Mouse (Mus musculus) splenic B cell, adult 2 months (primary cell): ENCODE measurements around the gene Prpf4.
A peak's percentile ranks its signal among the peaks of the same experiment; 100 is the strongest.

Experiments
- DNase-seq: peaks from one replicate; pipeline ENCODE4 v3.0.0-alpha.2; 2011; ENCODE audit warnings: low read depth, low spot score
- H3K27me3 ChIP-seq: 2 replicates; pipeline ENCODE4 v1.6.1; 2012; ENCODE audit warnings: mild to moderate bottlenecking, low read length, moderate library complexity, mixed read lengths; ENCODE audit not compliant: control insufficient read depth, poor library complexity, insufficient read depth, severe bottlenecking
- H3K36me3 ChIP-seq: 2 replicates; pipeline ENCODE4 v1.6.1; 2012; ENCODE audit warnings: mild to moderate bottlenecking, low read length, moderate library complexity, mixed read lengths; ENCODE audit not compliant: control insufficient read depth, poor library complexity, insufficient read depth, severe bottlenecking

Prpf4 gene

GRCm38 (mm10) chr4:62407730-62408582, 641 bp upstream of the Prpf4 start:
- Histone ChIP-seq H3K36me3 (peaks cover 7% of the 10 kb centered on the region; the same call in 1 of the 2 replicates), H3K27me3 (no peaks in the 10 kb centered on the region)
- DNase-seq = peak; percentile 69

DNA sequence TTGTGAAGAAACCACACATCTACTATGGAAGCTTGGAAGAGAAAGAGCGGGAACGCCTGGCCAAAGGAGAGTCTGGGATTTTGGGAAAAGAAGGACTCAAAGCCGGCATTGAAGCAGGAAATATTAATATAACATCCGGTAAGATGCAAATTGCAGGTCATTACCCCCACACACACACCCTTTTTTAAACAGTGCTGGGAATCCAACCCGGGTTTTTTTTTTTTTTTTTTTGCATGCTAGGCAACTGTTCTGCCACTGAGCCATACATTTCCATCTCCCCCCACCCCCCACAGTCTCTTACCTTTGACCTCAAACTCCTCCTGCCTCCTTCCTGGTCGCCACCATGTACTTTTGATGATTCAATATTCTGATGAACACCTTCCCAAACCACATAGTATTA, 1.0 kb downstream of the Prpf4 start:
- DNase-seq = peak; percentile 9
- no peaks in the 10 kb centered on the region for H3K27me3 ChIP-seq
- peaks cover 15% of the 10 kb centered on the region; the same call in 1 of the 2 replicates for H3K36me3 ChIP-seq

DNA sequence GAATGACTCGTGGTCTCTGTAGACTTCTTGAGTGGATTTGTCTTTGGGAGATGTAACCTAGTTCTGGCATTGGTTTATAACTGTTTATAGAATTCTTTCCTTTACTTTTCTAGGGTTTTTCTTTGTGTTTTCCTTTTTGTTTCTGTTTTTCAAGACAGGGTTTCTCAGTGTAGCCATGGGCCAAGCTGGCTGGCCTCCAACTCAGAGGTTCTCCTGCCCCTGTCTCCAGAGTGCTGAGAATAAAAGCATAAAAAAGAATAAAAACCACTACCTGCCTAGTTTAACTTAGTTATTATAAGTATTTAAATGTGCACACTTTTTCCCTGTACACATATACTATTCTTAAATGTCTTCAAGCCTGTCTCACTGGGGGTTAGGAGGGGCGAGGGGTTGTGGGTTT, 1.7 kb downstream of the Prpf4 start:
- Histone ChIP-seq H3K36me3 (peaks cover 18% of the 10 kb centered on the region; the same call in 1 of the 2 replicates), H3K27me3 (no peaks in the 10 kb centered on the region)
- DNase-seq = no peak

DNA sequence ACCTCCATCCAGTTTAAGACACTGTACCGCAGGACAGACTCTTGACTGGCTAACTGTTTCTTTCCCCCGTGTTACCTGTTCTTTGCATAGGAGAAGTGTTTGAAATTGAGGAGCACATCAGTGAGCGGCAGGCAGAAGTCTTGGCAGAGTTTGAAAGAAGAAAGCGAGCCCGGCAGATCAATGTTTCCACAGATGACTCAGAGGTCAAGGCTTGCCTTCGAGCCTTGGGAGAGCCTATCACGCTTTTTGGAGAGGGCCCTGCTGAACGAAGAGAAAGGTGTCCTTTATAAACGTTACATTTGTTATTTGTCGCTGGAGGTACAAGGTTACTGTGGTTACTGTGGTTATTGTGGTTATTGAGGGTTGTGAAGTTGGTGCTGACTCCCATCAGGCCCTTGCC, 3.0 kb downstream of the Prpf4 start:
- H3K36me3 ChIP-seq = peaks cover 26% of the 10 kb centered on the region; the same call in 1 of the 2 replicates
- no peaks in the 10 kb centered on the region for H3K27me3 ChIP-seq
- no peak for DNase-seq

DNA sequence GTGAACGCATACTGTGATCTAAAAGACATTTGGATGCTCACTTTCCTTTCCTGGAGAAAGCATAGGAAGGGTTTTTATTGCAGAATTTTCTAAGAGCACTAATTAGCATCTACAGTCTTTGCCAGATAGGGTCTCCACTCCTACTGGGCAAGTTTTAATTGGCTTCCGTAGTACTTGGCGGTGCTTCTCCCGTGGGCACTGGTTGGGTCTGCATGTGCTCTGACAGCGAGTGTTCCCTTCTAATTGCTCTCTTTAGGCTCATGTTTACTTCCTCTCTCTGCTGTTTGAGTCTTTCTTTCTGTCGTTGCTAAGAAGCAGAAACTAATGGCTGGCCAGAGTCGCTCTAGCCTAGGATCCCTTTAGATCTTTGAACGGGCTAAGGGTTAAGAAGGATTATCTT, 9.9 kb downstream of the Prpf4 start:
- no peak for DNase-seq
- peaks cover 34% of the 10 kb centered on the region for H3K36me3 ChIP-seq
- H3K27me3 ChIP-seq = no peaks in the 10 kb centered on the region

- H3K27me3 ChIP-seq = no peaks in the 10 kb centered on the region
- no peak for DNase-seq
- H3K36me3 ChIP-seq = peaks cover 33% of the 10 kb centered on the region
These were observed 10.5 kb downstream of the Prpf4 start for GRCm38 (mm10) chr4:62419091-62419490.

DNA sequence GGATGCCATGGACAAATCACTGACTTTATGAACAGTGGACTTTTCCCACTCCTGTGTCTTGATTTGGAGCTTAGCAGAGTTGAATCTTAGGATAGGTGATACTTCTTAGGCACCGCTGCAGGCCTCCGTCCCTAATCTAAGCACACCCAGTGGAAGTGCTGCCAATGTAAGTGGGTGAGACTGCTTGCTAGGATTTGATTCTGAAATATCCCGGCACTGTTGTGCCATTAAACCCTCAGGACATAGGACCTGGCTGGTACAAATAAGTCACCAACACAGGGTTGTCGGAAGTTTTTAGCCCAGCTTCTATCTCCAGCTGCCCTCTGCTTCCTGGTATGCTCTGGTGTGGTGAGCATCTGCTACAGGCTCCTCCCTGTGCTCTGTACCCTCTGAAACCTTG, 17.3 kb downstream of the Prpf4 start:
- no peaks in the 10 kb centered on the region for H3K27me3 ChIP-seq
- DNase-seq = no peak
- H3K36me3 ChIP-seq = peaks cover 8% of the 10 kb centered on the region

- Histone ChIP-seq H3K27me3 (no peaks in the 10 kb centered on the region), H3K36me3 (peaks cover 3% of the 10 kb centered on the region; the same call in 1 of the 2 replicates)
- no peak for DNase-seq
These were observed 19.6 kb downstream of the Prpf4 start for GRCm38 (mm10) chr4:62427978-62428758.

GRCm38 (mm10) chr4:62429616-62430015, 21.0 kb downstream of the Prpf4 start:
- no peak for DNase-seq
- H3K36me3 ChIP-seq = no peaks in the 10 kb centered on the region
- H3K27me3 ChIP-seq = no peaks in the 10 kb centered on the region

- no peaks in the 10 kb centered on the region for H3K36me3 ChIP-seq
- no peaks in the 10 kb centered on the region for H3K27me3 ChIP-seq
- no peak for DNase-seq
These were observed 22.1 kb downstream of the Prpf4 start for GRCm38 (mm10) chr4:62430678-62431077.

GRCm38 (mm10) chr4:62431522-62431921, 22.9 kb downstream of the Prpf4 start:
- Histone ChIP-seq H3K36me3 (no peaks in the 10 kb centered on the region), H3K27me3 (no peaks in the 10 kb centered on the region)
- DNase-seq = no peak

GRCm38 (mm10) chr4:62433939-62434870, 25.6 kb downstream of the Prpf4 start:
- no peak for DNase-seq
- H3K27me3 ChIP-seq = no peaks in the 10 kb centered on the region
- H3K36me3 ChIP-seq = no peaks in the 10 kb centered on the region

DNA sequence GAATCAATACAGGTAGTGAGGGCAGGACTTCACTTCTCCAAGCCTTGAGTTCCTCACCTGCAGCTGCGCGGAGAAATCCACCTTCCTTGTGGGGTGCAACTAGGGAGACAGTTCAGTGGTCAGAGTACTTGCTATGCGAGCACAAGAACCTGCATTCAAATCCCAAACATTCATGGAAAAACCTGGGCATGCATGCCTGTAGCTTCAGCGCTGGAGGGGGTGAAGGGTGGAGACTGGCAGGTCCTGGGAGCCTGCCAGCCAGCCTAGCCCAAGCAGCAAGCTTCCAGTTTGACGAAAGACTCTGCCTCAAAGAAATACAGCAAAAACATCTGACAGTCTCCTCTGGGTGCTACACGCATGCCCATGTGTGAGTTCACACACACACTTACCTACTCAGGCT, 26.5 kb downstream of the Prpf4 start, which contains the start of gene Rnf183:
Gene Rnf183, minus strand, starts transcription at position 172 of the 400 bp plus-strand sequence.
- no peak for DNase-seq
- Histone ChIP-seq H3K27me3 (no peaks in the 10 kb centered on the region), H3K36me3 (no peaks in the 10 kb centered on the region)

DNA sequence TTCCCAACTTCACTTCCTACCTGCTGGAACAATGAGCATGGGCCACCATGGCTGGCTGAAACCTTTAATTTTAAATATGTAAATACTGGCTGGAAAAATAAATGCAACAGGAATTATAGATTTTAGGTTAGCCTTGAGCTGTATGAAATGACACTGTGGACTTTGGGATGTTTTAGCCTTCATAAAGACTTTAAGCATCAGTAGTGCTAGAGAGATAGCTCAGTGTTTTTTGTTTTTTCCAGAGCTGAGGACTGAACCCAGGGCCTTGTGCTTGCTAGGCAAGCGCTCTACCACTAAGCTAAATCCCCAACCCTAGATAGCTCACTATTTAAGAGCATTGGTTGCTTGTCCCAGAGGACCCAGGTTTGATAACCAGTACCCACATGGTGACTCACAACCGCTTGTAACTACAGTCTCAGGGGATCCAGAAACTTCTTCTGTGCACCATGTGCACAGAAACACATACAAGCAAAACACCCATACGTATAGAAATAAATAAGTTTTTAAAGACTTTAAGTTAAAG, 28.7 kb downstream of the Prpf4 start:
- Histone ChIP-seq H3K27me3 (no peaks in the 10 kb centered on the region), H3K36me3 (no peaks in the 10 kb centered on the region)
- no peak for DNase-seq
